Mouse (Mus musculus) cerebellum, adult 18-20 months (tissue): ENCODE data around the gene Map2k3.

Experiments
- DNase-seq, 2 experiments: peaks; one replicate each; pipeline ENCODE4 v3.0.0; 2021

Gene Map2k3

DNA sequence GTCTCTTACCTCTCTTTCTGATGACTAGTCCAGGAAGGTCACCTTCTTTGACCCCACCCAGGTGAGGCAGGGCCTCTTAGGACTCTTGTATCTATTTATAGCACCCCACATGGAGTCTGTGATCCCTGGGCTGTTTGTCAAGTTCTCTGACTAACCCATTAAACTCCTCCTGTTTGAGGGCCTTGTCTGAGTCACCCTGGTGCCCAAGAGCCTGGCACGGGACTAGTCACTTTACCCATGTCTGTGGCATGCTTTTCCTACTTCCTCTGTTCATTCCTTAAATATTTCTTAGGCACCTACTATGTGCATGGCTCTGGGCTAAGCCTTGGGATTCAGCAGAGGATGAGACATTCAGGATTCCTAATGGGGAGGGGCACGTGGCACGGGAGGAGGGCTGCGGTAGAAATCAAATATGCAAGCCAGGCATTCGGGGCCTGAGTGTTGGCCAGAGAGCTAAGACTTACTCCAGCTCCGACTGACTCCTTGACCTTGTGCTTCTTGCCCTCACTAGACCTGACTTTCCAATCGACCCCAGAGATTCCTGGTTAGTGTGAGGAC, 1.0 kb upstream of the Map2k3 start:
- no peak for DNase-seq

DNA sequence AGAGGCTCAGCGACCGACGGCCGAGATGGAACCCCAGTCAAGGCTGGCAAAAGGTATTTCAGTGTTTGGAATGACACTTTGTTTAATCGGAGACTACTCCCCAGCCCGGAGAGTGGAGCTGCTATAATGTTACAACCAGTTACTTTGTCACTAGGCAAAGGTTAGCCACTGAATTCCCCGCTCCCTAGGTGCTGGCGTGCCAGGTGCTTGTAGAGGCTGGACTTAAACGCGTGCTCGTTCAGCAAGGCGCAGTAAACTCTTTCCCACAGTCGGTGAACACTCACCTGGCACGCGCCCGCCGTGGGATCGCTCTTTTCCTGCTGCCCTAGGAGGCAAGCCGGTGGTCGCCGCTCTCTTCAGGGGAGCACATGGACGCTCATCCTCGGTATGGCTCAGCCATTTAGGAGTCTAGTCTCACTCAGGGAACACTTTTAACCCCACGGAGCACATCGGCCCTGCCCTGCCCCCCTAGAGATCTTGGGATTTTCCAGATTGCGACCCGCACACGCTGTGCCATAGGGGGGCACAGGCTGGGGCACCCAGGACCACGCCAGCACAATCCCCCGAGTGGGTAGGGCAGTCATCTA, 458 bp upstream of the Map2k3 start:
- no peak for DNase-seq

DNA sequence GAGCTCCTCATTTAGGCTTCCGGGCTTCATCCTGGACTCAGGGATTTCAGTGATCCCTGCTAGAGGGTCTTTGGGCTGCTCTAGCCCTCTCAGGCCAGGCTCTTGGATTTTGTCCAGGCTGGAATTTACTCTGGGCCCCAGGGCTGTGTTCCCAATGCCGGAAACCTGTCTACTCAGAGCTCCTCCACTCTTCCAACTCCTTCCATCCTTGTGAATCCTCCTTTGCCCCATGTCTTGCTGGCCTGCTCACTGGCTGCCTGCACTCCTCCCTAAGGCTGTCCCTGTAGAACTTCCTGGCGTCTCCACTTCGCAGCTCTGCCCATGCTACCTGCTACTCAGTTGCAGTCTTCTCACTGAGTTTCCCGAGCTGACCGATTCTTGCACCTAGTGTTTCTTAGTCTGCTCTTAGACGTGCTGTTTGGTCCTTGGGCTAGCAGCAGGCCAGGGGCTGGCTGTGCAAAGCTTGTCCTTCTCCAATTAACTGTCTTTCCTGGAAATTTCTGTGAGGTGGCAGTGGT, 729 bp downstream of the Map2k3 start:
- DNase-seq: peak in 1 of 2 experiments; percentile 27

DNA sequence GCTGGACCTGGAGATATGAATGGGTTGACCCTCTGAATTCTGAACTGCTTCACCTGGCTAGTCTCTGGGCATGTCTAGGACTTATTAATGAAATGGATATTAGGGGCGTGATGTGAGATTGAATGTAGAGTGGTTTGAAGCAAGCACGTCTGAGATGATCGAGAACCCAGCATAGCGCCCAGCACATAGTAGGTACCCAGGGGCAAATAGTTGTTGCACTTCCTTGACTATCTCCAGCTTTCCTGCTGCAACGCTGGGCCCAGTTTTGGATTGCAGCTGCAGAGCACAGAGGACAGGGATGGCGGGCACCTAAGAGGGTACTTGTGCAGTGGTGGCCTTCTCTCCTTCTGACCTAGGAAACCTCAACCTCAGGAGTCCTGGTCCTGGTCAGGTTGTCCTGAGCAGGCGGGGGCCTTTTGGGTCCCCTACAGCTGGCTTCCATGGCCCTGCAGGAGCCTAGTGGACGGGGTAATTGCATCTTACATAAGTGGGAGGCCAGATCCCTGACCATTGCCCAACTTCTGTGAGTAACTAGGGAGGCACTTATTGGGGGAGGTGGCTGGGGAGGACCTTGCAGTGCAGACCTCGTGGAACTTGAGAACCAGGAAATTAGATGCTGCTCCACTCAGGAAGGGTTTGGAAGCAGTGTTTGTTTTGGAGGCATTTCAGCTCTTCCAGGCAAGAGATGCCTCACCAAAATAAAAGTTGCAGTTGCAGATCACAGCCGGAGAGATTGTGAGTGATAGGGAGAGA, 1.5 kb downstream of the Map2k3 start:
- no peak for DNase-seq

DNA sequence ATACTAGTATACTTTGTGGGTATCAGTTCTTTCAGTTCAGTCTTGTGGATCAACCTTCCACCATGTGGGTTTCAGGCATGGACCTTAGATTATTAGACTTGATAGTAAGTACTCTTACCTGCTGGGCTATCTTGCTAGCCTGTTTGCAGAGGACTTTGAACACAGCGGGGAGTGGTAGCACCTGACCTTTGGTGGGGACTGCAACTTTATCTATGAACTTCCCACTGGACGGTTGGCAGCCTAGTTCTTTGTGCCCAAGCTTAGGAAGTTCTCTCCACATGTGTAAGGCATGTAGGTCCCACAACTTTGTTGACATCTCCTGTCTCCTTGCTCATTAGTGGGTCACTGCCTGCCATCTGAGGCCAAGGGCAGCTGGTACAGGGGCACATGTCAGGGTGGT, 3.0 kb downstream of the Map2k3 start:
- DNase-seq: no peak

DNA sequence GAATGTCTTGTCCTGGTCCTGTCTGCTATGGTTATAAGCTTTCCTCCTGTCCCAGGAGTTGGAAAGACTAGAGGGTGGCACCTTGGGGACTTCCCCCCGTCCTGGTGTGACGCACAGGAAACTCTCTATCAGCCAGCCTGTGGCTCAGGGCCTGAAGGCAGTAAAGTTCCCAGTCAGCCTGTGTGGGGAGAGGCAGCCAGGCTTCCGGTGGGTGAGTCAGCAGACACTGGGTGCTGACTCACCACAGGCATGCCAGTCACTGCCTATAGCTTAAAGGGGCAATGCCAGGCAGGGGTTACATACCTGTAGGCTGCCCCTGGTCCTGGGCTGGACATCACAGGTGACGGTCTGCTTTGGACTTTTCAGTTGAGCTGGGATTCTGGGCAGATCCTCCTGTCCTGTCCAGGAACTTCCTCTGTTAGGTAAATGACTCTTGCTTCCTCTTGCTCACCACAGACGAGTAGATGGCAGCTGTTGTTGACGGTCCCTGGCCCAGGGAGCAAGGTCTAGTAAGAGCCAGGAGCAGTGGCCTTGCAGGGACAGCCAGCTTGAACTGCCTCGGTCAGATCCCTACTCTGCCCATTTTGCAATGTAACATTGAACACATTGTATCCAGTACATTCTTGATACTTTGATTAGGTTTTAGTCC, 3.6 kb downstream of the Map2k3 start:
- no peak for DNase-seq

DNA sequence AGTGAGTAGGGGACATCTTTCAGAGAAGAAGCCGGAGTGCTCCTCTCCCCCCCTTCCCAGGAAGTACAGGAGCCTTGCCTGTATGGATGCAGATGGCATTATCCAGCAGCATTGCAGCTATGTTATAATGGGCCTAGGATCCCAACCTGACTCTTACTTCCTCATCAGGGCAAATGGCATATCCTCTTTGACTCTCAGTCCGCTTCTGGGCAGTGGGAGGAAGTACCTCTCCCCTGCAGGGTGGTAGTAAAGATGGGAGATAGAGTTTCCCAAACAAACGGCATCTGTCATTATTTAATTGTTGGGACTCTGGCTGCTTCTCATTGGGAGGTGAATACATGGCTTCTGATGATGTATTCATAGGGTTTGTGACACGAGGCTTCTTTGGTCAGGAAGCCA, 4.1 kb downstream of the Map2k3 start:
- no peak for DNase-seq

DNA sequence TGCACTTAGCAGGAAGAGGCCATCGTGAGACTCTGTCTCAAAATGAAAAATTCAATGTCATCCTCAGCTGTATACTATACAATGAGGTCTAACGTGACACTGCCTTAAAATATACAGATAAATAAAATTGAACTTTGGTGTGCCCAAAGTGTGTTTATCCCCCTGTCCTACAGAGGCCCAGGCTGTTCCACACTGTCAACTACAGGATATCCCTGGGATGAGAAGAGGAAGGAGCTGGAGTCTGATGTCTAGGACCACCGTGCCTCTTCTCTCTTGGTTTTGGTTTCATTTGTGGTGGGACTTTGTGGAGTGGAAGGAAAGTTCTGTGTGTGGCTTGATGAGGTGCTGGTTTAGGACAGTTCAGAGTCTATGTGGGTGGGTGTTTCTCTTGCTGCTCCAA, 5.8 kb downstream of the Map2k3 start:
- DNase-seq: no peak

DNA sequence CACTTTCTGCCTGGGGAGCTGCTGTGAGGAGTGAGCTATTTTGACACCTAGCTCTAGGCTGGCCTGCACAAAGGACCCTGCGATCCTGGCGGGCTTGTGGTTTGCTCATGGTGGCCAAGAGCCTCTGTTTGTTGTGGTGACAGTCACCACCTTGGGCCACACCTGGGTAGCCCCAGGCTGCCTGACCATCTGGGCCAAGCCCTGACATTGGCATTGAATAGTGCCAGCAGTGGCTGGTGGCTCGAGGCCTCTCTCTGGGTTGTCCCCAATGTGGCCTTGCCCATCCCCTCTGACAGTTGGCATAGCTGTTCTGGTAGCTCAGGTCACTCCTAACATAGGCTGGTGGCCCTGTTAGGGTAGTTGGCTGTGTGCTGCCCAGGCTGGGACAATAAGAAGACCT, 7.7 kb downstream of the Map2k3 start:
- DNase-seq: no peak

DNA sequence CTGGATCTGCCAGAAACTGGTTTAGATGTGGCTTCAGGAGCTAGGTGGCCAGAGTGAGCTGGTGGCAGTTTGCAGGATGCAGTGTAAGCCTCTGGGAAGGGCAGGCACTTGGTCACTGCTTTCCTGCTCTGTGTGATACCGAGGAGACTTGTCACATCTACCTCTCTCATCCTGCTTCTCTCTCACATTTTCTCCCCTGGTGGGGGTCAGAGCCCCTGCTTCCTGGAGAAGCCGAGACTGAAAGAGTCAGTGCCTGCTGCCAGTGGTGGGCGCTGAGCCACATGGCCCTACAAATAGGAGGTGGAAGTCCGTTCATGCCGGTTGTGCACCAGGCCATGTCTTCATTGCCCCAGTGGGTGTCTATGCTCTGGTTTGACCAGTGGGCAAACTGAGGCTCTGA, 8.7 kb downstream of the Map2k3 start:
- no peak for DNase-seq

DNA sequence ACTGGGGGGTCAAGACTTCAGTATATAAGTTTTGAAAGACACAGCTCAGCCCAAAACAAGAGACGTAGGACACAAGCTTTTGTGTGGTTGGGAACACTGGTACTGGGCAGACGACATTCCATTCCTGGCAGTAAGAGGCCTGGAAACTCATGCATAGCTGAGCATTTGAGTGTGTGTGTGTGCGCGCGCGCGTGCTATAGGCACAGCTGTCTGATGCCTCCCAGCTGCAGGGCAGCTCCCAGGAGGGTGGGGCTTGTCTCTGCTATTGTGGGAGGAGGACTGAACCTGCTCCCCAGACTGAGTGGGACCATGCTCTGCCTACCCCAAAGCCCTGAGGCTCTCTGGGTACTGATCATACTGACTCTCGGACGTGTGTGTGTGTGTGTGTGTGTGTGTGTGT, 9.5 kb downstream of the Map2k3 start:
- DNase-seq: no peak

DNA sequence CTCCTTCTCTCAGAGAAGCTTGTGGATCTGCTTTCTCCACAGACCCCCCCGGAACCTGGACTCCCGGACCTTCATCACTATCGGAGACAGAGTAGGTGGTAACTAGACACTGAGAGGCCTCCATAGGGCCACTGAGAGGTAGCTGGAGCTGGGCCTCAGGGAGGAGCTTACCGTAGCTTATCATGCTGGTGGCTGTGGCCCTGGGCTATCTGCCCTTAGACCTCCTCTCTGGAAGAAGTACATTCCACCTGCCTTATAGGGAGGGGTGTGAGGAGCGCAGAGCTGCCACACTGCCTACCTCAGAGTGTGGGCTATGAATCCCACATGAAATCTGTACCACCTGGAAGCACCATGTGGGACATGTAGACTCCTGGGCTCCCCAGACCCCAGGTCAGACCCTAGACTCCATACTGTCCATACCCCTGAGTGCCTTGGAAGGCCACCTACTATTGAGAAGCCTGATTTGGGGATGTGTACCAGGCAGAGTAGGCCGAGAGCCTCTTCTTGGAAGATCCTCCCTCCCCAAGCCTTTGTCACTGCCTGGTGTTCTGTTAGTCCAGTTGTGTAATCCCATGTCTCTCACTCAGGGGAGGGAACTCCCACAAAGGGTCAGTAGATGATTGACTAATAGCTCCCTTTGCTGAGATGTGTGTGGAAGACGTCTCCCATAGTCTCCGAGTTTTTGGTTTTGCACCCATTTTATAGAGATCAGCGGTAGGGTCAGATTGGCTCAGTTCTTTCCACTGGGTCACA, 10.6 kb downstream of the Map2k3 start:
- DNase-seq: no peak

DNA sequence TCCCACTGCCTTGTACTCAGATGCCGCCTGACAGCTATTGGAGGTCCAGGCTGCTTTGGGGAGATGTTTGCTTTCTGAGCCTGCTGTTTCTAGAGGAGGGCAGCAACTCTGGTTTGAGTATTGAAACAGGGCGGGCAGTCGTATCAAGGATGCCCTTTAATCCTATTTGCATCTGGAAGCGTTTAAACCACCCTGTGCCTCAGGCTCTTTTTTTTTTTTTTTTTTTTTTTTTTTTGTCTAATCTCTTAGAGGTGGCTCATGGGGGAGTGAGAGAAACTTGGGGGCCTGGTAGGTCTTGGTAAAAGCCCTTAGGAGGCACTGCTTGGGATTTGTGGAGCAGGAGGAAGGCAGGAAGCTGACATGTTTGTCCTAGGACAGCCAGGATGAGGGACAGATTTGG, 13.2 kb downstream of the Map2k3 start:
- no peak for DNase-seq

DNA sequence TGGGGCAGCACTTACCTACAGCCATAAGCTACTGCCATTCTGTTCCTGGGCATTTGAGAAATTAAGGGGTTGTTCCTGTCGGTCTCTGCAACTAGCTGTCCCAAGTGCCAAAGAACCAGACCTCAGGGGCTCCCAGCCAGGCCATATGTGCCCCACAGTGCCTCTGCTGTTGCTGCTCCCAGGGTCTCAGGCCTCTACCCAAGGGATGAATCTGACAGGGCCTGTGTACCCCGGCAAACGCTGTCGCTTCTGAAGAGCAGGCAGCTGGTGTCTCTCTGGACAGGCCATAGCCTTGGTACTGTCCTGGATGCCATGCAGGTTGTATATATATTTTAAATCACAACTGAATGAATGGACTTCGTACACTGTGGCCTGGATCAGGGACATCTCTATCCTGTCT, 20.1 kb downstream of the Map2k3 start:
- no peak for DNase-seq

DNA sequence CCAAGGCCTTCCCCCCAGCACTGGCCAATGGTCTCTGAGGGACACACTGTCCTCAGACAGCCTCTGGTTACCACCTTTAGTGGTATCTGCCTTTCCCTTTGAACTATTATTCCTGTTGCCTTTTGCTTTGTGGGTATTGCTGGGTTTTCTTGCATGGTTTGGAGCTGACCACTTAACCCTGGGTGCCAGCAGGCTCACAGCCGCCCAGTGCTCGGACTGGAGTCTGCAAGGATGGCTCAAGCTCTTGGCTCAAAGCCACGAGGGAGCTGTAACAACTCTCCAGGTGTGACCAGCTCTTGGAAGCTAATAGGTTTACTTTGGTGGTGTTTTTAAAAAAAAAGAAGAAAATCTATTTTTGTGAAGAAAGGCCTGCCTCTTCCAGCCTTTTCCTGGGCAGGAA, 20.5 kb downstream of the Map2k3 start:
- no peak for DNase-seq

DNA sequence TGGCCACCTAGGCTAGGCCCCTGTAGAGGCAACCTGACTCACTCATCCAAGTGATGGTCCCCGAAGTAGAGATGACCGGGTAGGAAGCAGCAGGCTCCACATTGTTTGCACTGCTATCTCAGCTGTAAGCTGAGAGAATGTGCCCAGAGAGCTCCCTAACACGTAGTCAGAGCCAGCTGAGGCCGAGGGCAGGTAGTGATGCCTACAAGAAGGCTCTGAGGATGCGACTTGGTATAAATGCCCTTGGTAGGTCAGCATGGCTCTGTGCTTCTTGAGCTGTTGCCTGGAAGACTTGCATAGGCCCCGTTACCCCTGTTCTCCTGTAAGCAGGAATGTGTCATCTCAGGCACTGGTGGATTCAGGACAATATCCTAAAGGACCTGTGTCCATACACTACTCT, 21.2 kb downstream of the Map2k3 start:
- no peak for DNase-seq

DNA sequence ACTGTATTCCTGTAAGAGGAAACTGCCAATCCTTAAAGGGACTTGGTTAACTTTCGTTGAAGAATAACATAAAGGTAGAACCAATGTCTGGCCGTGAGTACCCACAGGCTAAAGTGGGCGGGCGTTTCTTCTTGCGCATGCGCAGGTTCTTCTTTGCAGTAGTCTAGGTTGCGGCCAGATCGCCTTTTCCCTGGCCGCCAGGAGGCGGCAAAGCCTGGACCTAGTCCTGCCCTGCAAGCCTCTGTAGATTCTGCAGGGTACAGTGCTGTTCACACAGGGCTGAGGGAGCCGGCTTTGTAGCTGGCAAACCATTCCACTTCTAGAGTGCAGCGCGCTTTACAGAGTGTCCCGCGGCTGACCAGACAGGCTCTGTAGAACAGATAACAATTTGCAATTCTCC, 22.0 kb downstream of the Map2k3 start:
- peak; percentile 94 to 95 for DNase-seq

DNA sequence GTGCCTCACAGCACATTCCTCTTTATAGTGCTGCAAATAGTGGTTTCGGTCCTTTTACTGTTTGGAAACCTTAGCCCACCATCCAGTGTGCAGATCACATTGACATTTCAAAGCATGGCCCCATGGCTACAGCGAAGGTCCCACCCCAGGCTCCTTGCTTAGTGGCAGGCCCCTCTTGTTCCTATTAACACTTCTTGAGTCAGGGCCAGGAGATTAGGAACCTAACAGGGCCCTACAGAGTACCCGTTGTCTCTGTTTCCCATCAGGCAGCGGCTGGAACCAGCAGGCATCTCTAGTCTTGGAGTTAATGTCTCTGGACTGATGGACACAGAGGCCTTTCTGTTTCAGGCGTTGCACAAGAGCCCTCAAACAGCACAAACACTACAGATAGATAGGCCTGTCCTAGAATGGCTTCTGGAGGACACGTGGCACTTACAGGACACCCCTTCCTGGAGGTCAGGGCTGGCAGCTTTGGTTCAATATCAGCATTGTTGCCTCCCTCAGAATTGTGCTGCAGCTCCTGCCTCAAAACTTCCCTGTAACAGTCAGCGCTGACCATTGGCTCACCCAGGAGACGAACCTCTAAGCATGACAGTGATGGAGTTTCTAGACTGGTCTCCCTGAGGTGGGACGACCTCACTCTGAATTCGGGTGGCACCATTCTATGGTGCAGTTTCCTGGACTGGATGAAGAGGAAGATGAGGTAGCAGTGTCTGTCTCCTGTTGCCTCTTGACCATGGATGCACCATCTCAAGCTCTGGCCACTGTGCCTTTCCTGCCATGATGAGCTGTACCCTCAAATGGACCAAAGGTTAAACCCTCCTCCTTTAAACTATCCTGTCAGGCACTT, 22.6 kb downstream of the Map2k3 start:
- no peak for DNase-seq

DNA sequence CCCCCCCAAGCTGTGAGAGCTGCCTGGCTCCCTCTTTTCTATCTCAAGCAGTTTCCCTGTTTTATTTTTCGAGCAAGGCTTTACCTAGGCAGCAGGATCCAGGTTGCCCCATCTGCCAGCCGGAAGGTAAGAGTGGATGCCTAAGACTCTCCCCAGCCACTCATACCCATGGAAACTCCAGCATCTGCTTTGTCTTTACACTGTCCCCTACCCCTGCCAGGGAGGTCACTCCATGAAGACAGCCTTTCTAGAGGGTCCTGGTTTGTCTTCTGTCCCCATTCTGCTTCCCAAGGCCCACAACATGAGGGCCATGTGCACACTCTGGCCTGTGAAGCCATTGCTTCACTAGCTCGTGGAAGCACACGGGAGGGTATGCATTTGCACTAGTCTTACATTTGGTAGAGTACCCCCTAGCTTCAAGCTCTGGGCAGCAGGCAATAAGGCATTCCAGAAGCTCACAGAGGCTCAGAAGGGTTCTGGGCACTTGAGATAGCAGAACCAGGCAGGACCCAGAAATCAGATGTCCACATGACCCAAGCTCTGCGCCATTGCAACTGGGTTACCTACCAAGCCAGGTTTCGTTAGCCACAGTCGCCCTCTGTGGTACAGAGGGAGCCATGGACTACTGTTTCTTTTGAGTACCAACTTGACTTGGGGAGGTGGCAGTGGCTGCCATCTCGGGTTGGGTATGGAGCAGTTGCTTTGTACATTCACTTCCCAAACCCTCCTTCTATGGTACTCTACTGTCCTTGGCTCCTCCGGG, 24.0 kb downstream of the Map2k3 start:
- DNase-seq: no peak

DNA sequence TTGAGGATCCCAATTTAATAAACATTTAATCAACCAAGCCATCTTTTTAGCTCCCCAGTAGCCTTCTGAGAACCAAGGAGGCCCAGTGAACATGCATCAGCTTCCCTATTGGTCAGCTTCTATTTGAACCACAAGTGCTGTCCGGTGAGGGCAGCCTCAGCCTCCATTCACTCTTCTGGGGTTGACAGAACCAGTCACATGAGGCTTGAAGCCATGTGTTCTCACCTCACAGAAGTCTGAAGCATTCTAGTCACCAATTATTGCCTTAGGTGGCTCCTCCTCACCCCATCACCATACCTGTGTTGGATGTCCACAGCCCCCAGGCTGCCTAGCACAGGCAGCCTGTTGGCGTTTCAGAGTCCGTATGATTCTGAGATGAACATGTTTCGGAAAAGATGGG, 27.1 kb downstream of the Map2k3 start:
- no peak for DNase-seq

DNA sequence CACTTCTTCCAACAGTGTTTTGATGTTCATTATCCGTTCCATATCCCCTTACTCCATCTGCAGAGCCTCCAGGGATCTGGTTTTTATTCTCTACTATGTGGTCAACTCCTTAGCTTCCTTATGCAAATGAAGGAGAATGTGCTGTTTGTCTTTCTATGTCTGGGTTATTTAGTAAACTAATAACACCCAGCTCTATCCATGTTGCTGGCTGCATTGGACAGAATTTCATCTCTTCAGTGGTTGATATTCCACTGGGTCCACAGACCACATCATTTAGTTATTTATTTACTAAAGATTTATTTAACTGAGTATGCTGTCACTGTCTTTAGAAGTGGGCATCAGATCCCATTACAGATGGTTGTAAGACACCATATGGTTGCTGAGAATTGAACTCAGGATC, 29.3 kb downstream of the Map2k3 start:
- no peak for DNase-seq
